Mouse (Mus musculus): Measurements from ENCODE around the gene Adipor1. TPM values are rescaled to one million over a fixed set of nuclear protein-coding genes. Genes with fewer than 3 reads are reported as not detected.

Adipor1 gene
- 52.3 and 52.4 TPM in 2 replicates for polyA plus RNA-seq (2012; rRNA removed)

GRCm38 (mm10) chr1:134415168-134415831 lies at the start of gene Adipor1:
Adipor1 (plus strand) TSS chr1:134415378.

DNA sequence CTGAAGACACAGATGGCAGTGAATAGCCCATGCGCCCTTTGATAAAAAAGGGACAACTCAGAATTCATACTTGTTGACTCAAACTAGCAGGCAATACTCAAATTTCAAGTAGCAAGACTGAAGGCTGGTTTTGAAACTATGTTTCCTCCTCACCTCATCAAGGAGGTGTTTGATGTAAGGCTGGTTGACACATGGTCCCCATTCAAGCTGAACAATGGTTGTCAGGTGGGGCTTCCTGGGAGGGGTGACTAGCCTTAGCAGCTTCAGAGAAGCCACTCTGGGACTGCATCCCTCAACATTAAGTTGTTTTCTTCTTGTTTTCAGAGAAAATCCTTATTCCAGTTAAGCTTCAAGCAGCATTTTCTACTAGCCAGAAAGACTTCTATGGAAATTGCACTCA lies 29.5 kb upstream of the Adipor1 start, which contains the start of gene 4933406M09Rik:
TSS of gene 4933406M09Rik (plus strand) at position 275 of the 400 bp plus-strand sequence.

DNA sequence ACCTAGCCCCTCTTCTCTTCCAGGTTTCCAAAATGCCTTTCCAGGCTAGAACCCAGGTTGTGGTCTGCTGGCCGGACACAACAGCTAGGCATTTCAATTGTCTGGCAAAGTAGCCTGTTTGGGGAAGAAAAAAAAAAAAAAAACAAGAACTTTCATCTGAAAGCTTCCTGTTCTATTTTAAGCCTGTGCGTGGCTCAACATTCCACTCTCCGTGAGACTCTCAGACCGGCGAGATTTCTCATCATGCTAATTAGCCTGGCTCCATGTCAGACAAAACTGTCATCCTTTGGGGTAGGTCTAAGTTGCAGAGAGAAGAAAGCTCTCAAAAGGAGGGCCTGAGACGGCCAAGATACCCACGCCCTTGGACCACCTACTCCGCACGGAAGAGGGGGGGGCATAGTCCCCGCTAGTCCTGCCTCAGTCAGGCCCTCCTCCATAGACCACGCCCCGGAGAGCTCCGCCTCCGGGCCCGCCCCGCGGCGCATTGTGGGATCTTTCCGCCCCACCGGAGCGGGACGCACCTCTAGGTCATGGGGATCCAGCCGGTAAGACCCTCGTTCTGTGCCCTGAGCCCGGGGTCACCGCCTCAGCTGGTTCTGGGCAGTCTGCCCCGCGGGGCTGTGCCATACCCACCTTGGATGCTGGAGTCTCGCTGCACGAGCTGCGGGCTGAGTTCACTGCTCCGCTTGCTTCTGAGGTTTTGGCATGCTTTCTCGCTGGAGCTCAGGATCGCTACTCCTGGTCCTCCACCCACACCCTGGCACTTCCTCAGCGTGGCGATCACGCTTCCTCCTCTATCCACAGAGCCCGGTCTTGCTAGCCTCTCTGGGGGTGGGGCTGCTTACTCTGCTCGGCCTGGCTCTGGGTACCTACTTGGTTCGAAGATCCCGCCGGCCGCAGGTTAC lies 9.4 kb upstream of the Adipor1 start, which contains the start of gene Cyb5r1:
TSS of gene Cyb5r1 (plus strand) at position 51 of the 905 bp plus-strand sequence.

GRCm38 (mm10) chr1:134454904-134455824 lies 40.0 kb downstream of the Adipor1 start, which contains the start of gene Klhl12:
Klhl12 (plus strand) TSS chr1:134455531.

Other genes with a start within 250 kb of the Adipor1 start
- 2.4 and 2.8 TPM in 2 replicates for gene Chil1, start 233.2 kb upstream of the Adipor1 start, polyA plus RNA-seq (2012; rRNA removed)
- gene Mybph, start 221.9 kb upstream of the Adipor1 start, polyA plus RNA-seq (2012; rRNA removed), result 0.44 and 1.4 TPM in 2 replicates
- gene Adora1, start 179.9 kb upstream of the Adipor1 start, polyA plus RNA-seq (2012; rRNA removed), result 31.6 and 36.9 TPM in 2 replicates
- gene Myog, start 125.4 kb upstream of the Adipor1 start, polyA plus RNA-seq (2012; rRNA removed), result 0.13 and 4.1 TPM in 2 replicates
- 61.0 and 61.3 TPM in 2 replicates for gene Ppfia4, start 82.5 kb upstream of the Adipor1 start, polyA plus RNA-seq (2012; rRNA removed)
- gene Tmem183a, start 53.4 kb upstream of the Adipor1 start, polyA plus RNA-seq (2012; rRNA removed), result 97.6 and 114 TPM in 2 replicates
- gene 4933406M09Rik, start 29.4 kb upstream of the Adipor1 start, polyA plus RNA-seq (2012; rRNA removed), result not detected in 2 replicates
- 9.6 and 10.8 TPM in 2 replicates for gene Cyb5r1, start 9.8 kb upstream of the Adipor1 start, polyA plus RNA-seq (2012; rRNA removed)
- 26.5 and 27.2 TPM in 2 replicates for gene Klhl12, start 40.2 kb downstream of the Adipor1 start, polyA plus RNA-seq (2012; rRNA removed)
- 45.0 and 45.1 TPM in 2 replicates for gene Rabif, start 79.3 kb downstream of the Adipor1 start, polyA plus RNA-seq (2012; rRNA removed)
- 0.07 TPM in 1 of 2 replicates, not detected in the other for gene Mgat4e, start 134.3 kb downstream of the Adipor1 start, polyA plus RNA-seq (2012; rRNA removed)
- gene Kdm5b, start 144.8 kb downstream of the Adipor1 start, polyA plus RNA-seq (2012; rRNA removed), result 47.1 and 49.4 TPM in 2 replicates
- 2.9 and 4.9 TPM in 2 replicates for gene Syt2, start 231.3 kb downstream of the Adipor1 start, polyA plus RNA-seq (2012; rRNA removed)